12 mouse cellular contexts compared by ENCODE assay signal in the genomic region with DNA sequence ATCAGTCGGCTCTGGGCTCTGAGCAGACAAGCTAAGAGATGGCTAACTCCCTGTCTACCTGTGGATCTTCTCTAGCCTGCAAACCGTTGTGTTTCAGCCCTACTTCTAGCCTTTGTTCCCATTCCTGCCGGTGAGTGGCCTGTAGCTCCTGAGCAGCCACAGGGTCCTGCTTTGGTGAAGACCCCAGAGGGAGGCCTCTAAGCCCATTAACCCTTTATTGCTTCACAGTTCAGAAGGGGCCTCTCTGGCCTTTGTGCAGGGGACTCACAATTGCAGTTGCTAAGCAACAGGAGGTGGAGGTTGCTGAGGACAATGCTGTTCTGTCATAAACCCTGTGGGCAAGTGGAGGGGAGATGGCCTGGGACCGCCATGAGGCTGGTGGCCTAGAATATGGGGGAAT. TPM values are rescaled to one million over a fixed set of nuclear protein-coding genes. Genes with fewer than 3 reads are reported as not detected.
DNase-seq lines count a peak whose midpoint lies in the region; ATAC-seq and TF ChIP-seq lines count a peak whose summit lies in the region.
"Had no signal": no experiment of that assay in that cellular context is flagged by ENCODE, and none has a peak within 500 bp of the region (broad histone marks: within the 10 kb centered on the region; RNA-seq: fewer than 3 reads in every experiment).

No protein-coding gene starts in this region.

- H3K4me2 ChIP-seq in embryonic facial prominence, embryonic 13.5 days = peak overlapping the region; percentile 77
- peak overlapping the region; percentile 61 for H3K4me2 ChIP-seq in forebrain, postnatal 0 days (ENCODE audit: low read depth)
- peak overlapping the region; percentile 79 for H3K4me2 ChIP-seq in limb, embryonic 12.5 days
- H3K4me2 ChIP-seq in neural tube, embryonic 13.5 days = peak overlapping the region; percentile 80

- H3K9me3 ChIP-seq in embryonic facial prominence, embryonic 13.5 days = no peaks in the 10 kb centered on the region
- H3K9me3 ChIP-seq in forebrain, postnatal 0 days (ENCODE audit: low read length) = no peaks in the 10 kb centered on the region
- no peaks in the 10 kb centered on the region for H3K9me3 ChIP-seq in limb, embryonic 12.5 days
- H3K9me3 ChIP-seq in neural tube, embryonic 13.5 days = no peaks in the 10 kb centered on the region

- no peaks in the 10 kb centered on the region for H3K27me3 ChIP-seq in embryonic facial prominence, embryonic 13.5 days
- no peaks in the 10 kb centered on the region for H3K27me3 ChIP-seq in forebrain, postnatal 0 days (ENCODE audit: insufficient read depth, low read length)
- H3K27me3 ChIP-seq in limb, embryonic 12.5 days = no peaks in the 10 kb centered on the region
- H3K27me3 ChIP-seq in neural tube, embryonic 13.5 days = no peaks in the 10 kb centered on the region

- no peak for TF ChIP-seq CTCF in forebrain, postnatal 0 days (IDR thresholded peaks at IDR 0.05; ENCODE audit: low read depth)

- H3K4me3 ChIP-seq in embryonic facial prominence, embryonic 13.5 days = peak overlapping the region; percentile 69
- peak overlapping the region; percentile 11 for H3K4me3 ChIP-seq in forebrain, postnatal 0 days (ENCODE audit: low read depth, low read length)
- peak overlapping the region; percentile 8; the same call in 1 of the 2 replicates for H3K4me3 ChIP-seq in limb, embryonic 12.5 days (replicated peaks)
- H3K4me3 ChIP-seq in neural tube, embryonic 13.5 days = peak overlapping the region; percentile 57
- H3K4me3 ChIP-seq: erythroblast, embryonic 14.5 days had no signal

- peak overlapping the region; percentile 53; the same call in 1 of the 2 replicates for H3K9ac ChIP-seq in embryonic facial prominence, embryonic 13.5 days
- peak overlapping the region; percentile 31 for H3K9ac ChIP-seq in forebrain, postnatal 0 days
- peak overlapping the region; percentile 18; the same call in 1 of the 2 replicates for H3K9ac ChIP-seq in limb, embryonic 12.5 days (replicated peaks)
- H3K9ac ChIP-seq in neural tube, embryonic 13.5 days = peak overlapping the region; percentile 51

- no peak for DNase-seq in forebrain, postnatal 0 days
- DNase-seq in urinary bladder, postnatal 10 days (ENCODE audit: low spot score) = no peak
- no peak for DNase-seq in lung, postnatal 14 days
- no peak for DNase-seq in c-Kit-positive CD71-positive TER-119-positive erythroid progenitor cells, embryonic 14.5 days (ENCODE audit: low spot score)
- DNase-seq: heart, adult 18-20 months; layer of hippocampus, adult 9-11 months; right cerebral cortex, postnatal 4 days had no signal

- no peak for ATAC-seq in embryonic facial prominence, embryonic 13.5 days (ENCODE audit: insufficient number of reproducible peaks, insufficient read depth, low FRiP score, low TSS enrichment, low read depth)
- no peak for ATAC-seq in forebrain, postnatal 0 days
- ATAC-seq in limb, embryonic 12.5 days (ENCODE audit: insufficient number of reproducible peaks, insufficient read depth, low FRiP score, low TSS enrichment, low read depth) = no peak
- ATAC-seq in neural tube, embryonic 13.5 days (ENCODE audit: low read depth) = no peak
- ATAC-seq in monocyte, adult 5-6 weeks (replicated peaks; ENCODE audit: insufficient number of reproducible peaks, low FRiP score, low TSS enrichment, poor library complexity, severe bottlenecking) = no peak

- H3K36me3 ChIP-seq in embryonic facial prominence, embryonic 13.5 days = peaks cover 14% of the 10 kb centered on the region
- H3K36me3 ChIP-seq in forebrain, postnatal 0 days (ENCODE audit: insufficient read depth) = peaks cover 9% of the 10 kb centered on the region
- peaks cover 52% of the 10 kb centered on the region for H3K36me3 ChIP-seq in limb, embryonic 12.5 days
- H3K36me3 ChIP-seq in neural tube, embryonic 13.5 days = peaks cover 4% of the 10 kb centered on the region; the same call in 1 of the 2 replicates

- WGBS in embryonic facial prominence, embryonic 13.5 days = 26% methylated on average over 4 of the region's 4 CpGs
- WGBS in forebrain, postnatal 0 days = 5% methylated on average over 4 of the region's 4 CpGs
- WGBS in limb, embryonic 12.5 days = 20% methylated on average over 4 of the region's 4 CpGs
- WGBS in neural tube, embryonic 13.5 days = 7% methylated on average over 4 of the region's 4 CpGs

- peaks cover 63% of the 10 kb centered on the region for H3K4me1 ChIP-seq in embryonic facial prominence, embryonic 13.5 days
- peaks cover 49% of the 10 kb centered on the region for H3K4me1 ChIP-seq in forebrain, postnatal 0 days (ENCODE audit: insufficient read depth)
- H3K4me1 ChIP-seq in limb, embryonic 12.5 days (replicated peaks) = peaks cover 48% of the 10 kb centered on the region
- peaks cover 77% of the 10 kb centered on the region for H3K4me1 ChIP-seq in neural tube, embryonic 13.5 days (replicated peaks)

- H3K27ac ChIP-seq in embryonic facial prominence, embryonic 13.5 days = peak overlapping the region; percentile 12; the same call in 1 of the 2 replicates
- no peak overlapping the region for H3K27ac ChIP-seq in forebrain, postnatal 0 days (ENCODE audit: low read depth, low read length)
- peak overlapping the region; percentile 2; the same call in 1 of the 2 replicates for H3K27ac ChIP-seq in limb, embryonic 12.5 days
- peak overlapping the region; percentile 52 for H3K27ac ChIP-seq in neural tube, embryonic 13.5 days (replicated peaks)

RNA-seq across cellular contexts. Expression of a gene that starts 4.6 kb away (rescaled TPM):
- polyA plus RNA-seq in embryonic facial prominence, embryonic 13.5 days (2015; fragmentation: Nextera tagmentation; extraction: Ambion mirVana) = 75.6 and 83.2 TPM in 2 replicates
- total RNA-seq in forebrain, postnatal 0 days (2014; rRNA removed) = 35.3 and 36.2 TPM in 2 replicates
- polyA plus RNA-seq in forebrain, postnatal 0 days (2015; fragmentation: Nextera tagmentation; extraction: Ambion mirVana) = 13.3 and 25.6 TPM in 2 replicates
- polyA plus RNA-seq in limb, embryonic 12.5 days (2016; fragmentation: Nextera tagmentation; extraction: Ambion mirVana) = 69.7 and 70.5 TPM in 2 replicates
- polyA plus RNA-seq in neural tube, embryonic 13.5 days (2015; fragmentation: Nextera tagmentation; extraction: Ambion mirVana) = 62.6 and 65.9 TPM in 2 replicates
- 1.1 to 6.0 TPM (median 1.2 TPM) in 3 replicates for total RNA-seq in monocyte, adult 5-6 weeks (2017)
- polyA plus RNA-seq: erythroblast, embryonic 14.5 days had no signal

RNA-seq across cellular contexts. Expression of a gene that starts 11.1 kb away (rescaled TPM):
- 0.47 TPM in 1 of 2 replicates, not detected in the other for polyA plus RNA-seq in embryonic facial prominence, embryonic 13.5 days (2015; fragmentation: Nextera tagmentation; extraction: Ambion mirVana)
- 0.15 and 0.43 TPM in 2 replicates for total RNA-seq in forebrain, postnatal 0 days (2014; rRNA removed)
- polyA plus RNA-seq in forebrain, postnatal 0 days (2015; fragmentation: Nextera tagmentation; extraction: Ambion mirVana) = 0.21 and 0.30 TPM in 2 replicates
- polyA plus RNA-seq in limb, embryonic 12.5 days (2016; fragmentation: Nextera tagmentation; extraction: Ambion mirVana) = 0.21 TPM in 1 of 2 replicates, not detected in the other
- polyA plus RNA-seq in neural tube, embryonic 13.5 days (2015; fragmentation: Nextera tagmentation; extraction: Ambion mirVana) = 0.37 TPM in 1 of 2 replicates, not detected in the other
- 17.0 to 25.6 TPM (median 21.4 TPM) in 3 replicates for total RNA-seq in monocyte, adult 5-6 weeks (2017)
- polyA plus RNA-seq: erythroblast, embryonic 14.5 days had no signal

RNA-seq across cellular contexts. Expression of a gene that starts 13.6 kb away (rescaled TPM):
- polyA plus RNA-seq in embryonic facial prominence, embryonic 13.5 days (2015; fragmentation: Nextera tagmentation; extraction: Ambion mirVana) = 133 and 135 TPM in 2 replicates
- 31.5 and 33.8 TPM in 2 replicates for total RNA-seq in forebrain, postnatal 0 days (2014; rRNA removed)
- polyA plus RNA-seq in forebrain, postnatal 0 days (2015; fragmentation: Nextera tagmentation; extraction: Ambion mirVana) = 42.8 and 48.5 TPM in 2 replicates
- polyA plus RNA-seq in limb, embryonic 12.5 days (2016; fragmentation: Nextera tagmentation; extraction: Ambion mirVana) = 66.4 and 74.9 TPM in 2 replicates
- 160 and 187 TPM in 2 replicates for polyA plus RNA-seq in neural tube, embryonic 13.5 days (2015; fragmentation: Nextera tagmentation; extraction: Ambion mirVana)
- total RNA-seq in monocyte, adult 5-6 weeks (2017) = 185 to 298 TPM (median 202 TPM) in 3 replicates

RNA-seq across cellular contexts. Expression of a gene that starts 34.4 kb away (rescaled TPM):
- 2.0 and 2.3 TPM in 2 replicates for polyA plus RNA-seq in embryonic facial prominence, embryonic 13.5 days (2015; fragmentation: Nextera tagmentation; extraction: Ambion mirVana)
- 3.0 and 5.1 TPM in 2 replicates for total RNA-seq in forebrain, postnatal 0 days (2014; rRNA removed)
- polyA plus RNA-seq in forebrain, postnatal 0 days (2015; fragmentation: Nextera tagmentation; extraction: Ambion mirVana) = 3.9 and 5.5 TPM in 2 replicates
- polyA plus RNA-seq in limb, embryonic 12.5 days (2016; fragmentation: Nextera tagmentation; extraction: Ambion mirVana) = 1.1 and 1.2 TPM in 2 replicates
- polyA plus RNA-seq in neural tube, embryonic 13.5 days (2015; fragmentation: Nextera tagmentation; extraction: Ambion mirVana) = 2.5 and 3.1 TPM in 2 replicates
- total RNA-seq in monocyte, adult 5-6 weeks (2017) = 7.5 TPM in 1 of 3 replicates, not detected in the others

Comparison
In these comparisons a context has a peak if more than half of its experiments do, and no peak if none do; other contexts are left out.
1. H3K4me3 ChIP-seq: peak in every context shown above with its lines; median percentile 69 in embryonic facial prominence, embryonic 13.5 days; 57 in neural tube, embryonic 13.5 days; 11 in forebrain, postnatal 0 days; 8 in limb, embryonic 12.5 days.